Mouse (Mus musculus) urinary bladder, adult 18-20 months (tissue): Measurements from ENCODE around the gene Vmn1r178.
"Not testable (repeated sequence)": the region's sequence is repeated elsewhere in the genome, so short reads cannot be mapped to it uniquely, and the experiment has no call there.

Source experiments
- DNase-seq, 2 experiments: peaks; one replicate each; pipeline ENCODE4 v3.0.0; 2022; ENCODE audit warnings: low spot score in 2 of 2, mixed read lengths in 2 of 2

Gene Vmn1r178

GRCm38 (mm10) chr7:23891709-23892108 is at the start of gene Vmn1r178:
Gene Vmn1r178, plus strand, starts transcription at chr7:23892009.
- no peak for DNase-seq

- not testable (repeated sequence) for DNase-seq
Observed at GRCm38 (mm10) chr7:23866349-23866748, 25.5 kb upstream of the Vmn1r178 start, which contains the start of gene Vmn1r177. Gene Vmn1r177, minus strand, starts transcription at chr7:23866449.

- not testable (repeated sequence) for DNase-seq
Observed at GRCm38 (mm10) chr7:23876918-23877317, 14.9 kb upstream of the Vmn1r178 start.

GRCm38 (mm10) chr7:23926678-23927077 is 34.9 kb downstream of the Vmn1r178 start, which contains the start of gene Vmn1r179:
Gene Vmn1r179, plus strand, starts transcription at chr7:23926978.
- no peak for DNase-seq
